Mouse (Mus musculus) colon, adult 2 months (tissue): ENCODE data around the gene Nynrin. TPM values are rescaled to one million over a fixed set of nuclear protein-coding genes. Genes with fewer than 3 reads are reported as not detected.

ENCODE experiments used
- polyA plus RNA-seq: library from polyadenylated mRNA; depleted of rRNA; stranded (reverse); fragments of >200 nt; gene quantifications from 2 replicates; pipeline ENCODE4 v1.2.3, GENCODE M21; 2012; rRNA removed

Gene Nynrin
- polyA plus RNA-seq: 4.1 and 4.5 TPM in 2 replicates

DNA sequence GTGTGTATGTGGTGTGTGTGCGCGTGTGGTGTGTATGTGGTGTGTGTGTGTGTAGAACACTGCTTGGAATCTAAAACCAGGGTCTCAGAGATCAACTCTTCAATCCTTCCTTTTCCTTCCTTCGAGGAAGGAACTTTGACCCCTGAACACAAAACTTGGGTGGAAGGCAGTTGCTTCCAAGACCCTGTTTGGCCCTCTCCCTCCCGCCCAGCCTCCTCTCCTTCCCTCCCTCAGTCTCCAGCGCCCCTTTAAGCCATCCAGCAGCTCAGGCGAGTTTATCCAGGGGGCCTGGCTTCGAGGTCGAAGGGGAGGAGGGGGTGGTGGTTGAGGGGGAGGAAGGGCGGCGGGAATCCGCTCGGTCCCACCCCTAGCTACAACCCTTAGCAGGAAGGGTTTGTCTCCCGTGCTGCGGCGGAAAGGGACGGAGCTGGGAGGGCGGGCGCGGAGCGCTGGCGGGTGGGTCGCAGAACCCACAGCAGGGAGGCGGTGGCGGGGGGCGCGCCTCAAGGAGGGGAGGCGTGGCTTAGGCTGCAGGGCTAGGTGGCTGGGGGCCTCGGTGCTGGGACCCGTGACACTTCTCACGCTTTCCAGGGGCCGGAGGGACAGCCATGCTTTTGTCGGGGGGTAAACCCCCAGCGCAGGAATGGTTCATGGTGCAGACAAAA lies at the start of gene Nynrin:
Nynrin (plus strand) TSS at position 390 of the 665 bp plus-strand sequence.

GRCm38 (mm10) chr14:55822991-55823762 lies 30.6 kb upstream of the Nynrin start, which contains the start of gene Nfatc4:
TSS of gene Nfatc4 (plus strand) at chr14:55823144.

GRCm38 (mm10) chr14:55884166-55884565 lies 30.4 kb downstream of the Nynrin start, which contains the start of gene Cbln3:
TSS of gene Cbln3 (minus strand) at chr14:55884392.

DNA sequence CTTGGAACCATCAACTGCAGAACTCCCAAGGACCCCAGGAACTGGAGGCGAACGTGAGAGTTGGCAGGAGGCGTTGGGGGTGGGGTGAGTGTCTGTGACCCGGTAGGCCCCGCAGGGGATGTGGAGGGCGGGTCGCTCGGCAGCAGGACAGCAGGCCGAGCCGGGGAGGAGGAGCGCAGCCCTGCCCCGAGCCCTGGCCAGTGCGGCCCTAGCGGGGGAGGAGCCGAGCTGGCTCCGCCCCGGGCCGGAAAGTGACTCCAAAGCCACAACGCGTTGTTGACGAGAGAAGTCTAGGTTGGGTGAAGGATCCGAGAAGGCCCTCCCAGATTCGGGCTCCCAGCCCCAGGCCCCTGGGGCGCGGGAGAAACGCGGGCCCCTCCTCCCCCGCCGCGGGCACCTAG lies 30.9 kb downstream of the Nynrin start, which contains the start of gene Khnyn:
Khnyn (plus strand) TSS at position 235 of the 401 bp plus-strand sequence.

DNA sequence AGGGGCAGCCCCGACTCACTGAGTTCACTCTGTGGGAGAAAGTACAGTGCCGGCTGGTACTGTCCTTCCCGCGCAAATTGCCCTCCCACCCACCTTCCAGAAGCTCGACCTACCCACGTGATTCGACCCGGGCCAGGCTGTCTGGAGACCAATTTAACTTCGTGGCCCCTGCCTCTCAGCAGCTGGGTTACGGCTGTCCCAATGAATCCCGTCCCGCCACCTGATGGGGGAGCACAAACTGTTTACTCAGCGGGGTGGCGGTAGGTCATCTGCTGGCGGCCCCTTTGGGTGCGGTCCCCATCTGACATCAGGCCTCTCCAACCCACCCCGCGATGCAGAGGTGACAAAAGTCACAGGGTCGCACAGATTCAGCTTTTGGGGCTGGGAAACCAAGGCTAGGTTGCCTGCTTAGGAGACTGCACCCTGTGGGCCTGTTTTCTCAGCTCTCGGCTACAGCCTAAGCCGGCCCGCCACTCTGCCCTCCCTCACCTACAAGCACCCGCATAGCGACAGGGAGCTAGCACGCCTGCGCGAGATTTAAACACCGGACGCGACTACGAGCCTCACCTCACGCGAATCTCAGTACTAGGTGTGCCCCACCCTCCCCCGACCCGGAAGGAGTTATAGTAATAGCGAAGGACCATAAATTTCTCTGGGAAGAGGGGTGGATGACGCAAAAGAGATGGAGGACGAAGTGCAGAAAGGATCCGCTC lies 46.0 kb downstream of the Nynrin start, which contains the start of gene Sdr39u1:
Sdr39u1 (minus strand) TSS at position 593 of the 713 bp plus-strand sequence.

Other genes with a start within 250 kb of the Nynrin start
- 0.84 and 4.8 TPM in 2 replicates for gene Rec8, start 236.0 kb upstream of the Nynrin start, polyA plus RNA-seq
- gene Ipo4, start 218.1 kb upstream of the Nynrin start, polyA plus RNA-seq: 57.2 and 66.6 TPM in 2 replicates
- gene Gm49378, start 216.1 kb upstream of the Nynrin start, polyA plus RNA-seq: 8.0 and 15.1 TPM in 2 replicates
- gene Tm9sf1, start 210.2 kb upstream of the Nynrin start, polyA plus RNA-seq: 125 and 156 TPM in 2 replicates
- 3.1 and 3.2 TPM in 2 replicates for gene Tssk4, start 203.8 kb upstream of the Nynrin start, polyA plus RNA-seq
- 31.8 and 34.4 TPM in 2 replicates for gene Mdp1, start 193.5 kb upstream of the Nynrin start, polyA plus RNA-seq
- gene Gmpr2, start 182.1 kb upstream of the Nynrin start, polyA plus RNA-seq: 9.8 and 10.0 TPM in 2 replicates
- gene Nedd8, start 181.9 kb upstream of the Nynrin start, polyA plus RNA-seq: 171 and 229 TPM in 2 replicates
- gene Tinf2, start 172.2 kb upstream of the Nynrin start, polyA plus RNA-seq: 9.6 and 11.9 TPM in 2 replicates
- gene Tgm1, start 140.1 kb upstream of the Nynrin start, polyA plus RNA-seq: 0.56 and 0.90 TPM in 2 replicates
- gene Rabggta, start 131.7 kb upstream of the Nynrin start, polyA plus RNA-seq: 46.1 and 50.9 TPM in 2 replicates
- 60.1 and 67.8 TPM in 2 replicates for gene Dhrs1, start 108.3 kb upstream of the Nynrin start, polyA plus RNA-seq
- 10.2 and 12.2 TPM in 2 replicates for gene Nop9, start 108.3 kb upstream of the Nynrin start, polyA plus RNA-seq
- gene Cideb, start 95.6 kb upstream of the Nynrin start, polyA plus RNA-seq: 78.1 and 83.2 TPM in 2 replicates
- gene Ltb4r2, start 92.6 kb upstream of the Nynrin start, polyA plus RNA-seq: 1.9 and 2.0 TPM in 2 replicates
- gene Ltb4r1, start 88.0 kb upstream of the Nynrin start, polyA plus RNA-seq: 1.5 and 2.1 TPM in 2 replicates
- 7.3 and 12.7 TPM in 2 replicates for gene Adcy4, start 69.9 kb upstream of the Nynrin start, polyA plus RNA-seq
- 29.1 and 36.1 TPM in 2 replicates for gene Ripk3, start 65.1 kb upstream of the Nynrin start, polyA plus RNA-seq
- gene Nfatc4, start 30.9 kb upstream of the Nynrin start, polyA plus RNA-seq: 20.1 and 23.7 TPM in 2 replicates
- gene Cbln3, start 30.4 kb downstream of the Nynrin start, polyA plus RNA-seq: 2.8 TPM in 2 replicates
- 44.3 and 49.9 TPM in 2 replicates for gene Khnyn, start 30.9 kb downstream of the Nynrin start, polyA plus RNA-seq
- gene Sdr39u1, start 46.3 kb downstream of the Nynrin start, polyA plus RNA-seq: 36.9 and 38.3 TPM in 2 replicates
- 0.52 and 0.98 TPM in 2 replicates for gene Cma1, start 90.7 kb downstream of the Nynrin start, polyA plus RNA-seq
- gene Cma2, start 97.0 kb downstream of the Nynrin start, polyA plus RNA-seq: not detected in 2 replicates
- 0.27 and 1.2 TPM in 2 replicates for gene Mcpt1, start 164.0 kb downstream of the Nynrin start, polyA plus RNA-seq
- gene Mcpt9, start 176.5 kb downstream of the Nynrin start, polyA plus RNA-seq: not detected in 2 replicates
- 0.29 TPM in 1 of 2 replicates, not detected in the other for gene Mcpt2, start 188.0 kb downstream of the Nynrin start, polyA plus RNA-seq
- 0.16 and 0.17 TPM in 2 replicates for gene Mcpt4, start 208.3 kb downstream of the Nynrin start, polyA plus RNA-seq
- gene Mcpt8, start 231.3 kb downstream of the Nynrin start, polyA plus RNA-seq: not detected in 2 replicates
- not detected in 2 replicates for gene Ctsg, start 248.6 kb downstream of the Nynrin start, polyA plus RNA-seq